Mouse (Mus musculus): ENCODE results near the gene Mast4. TPM values are rescaled to one million over a fixed set of nuclear protein-coding genes. Genes with fewer than 3 reads are reported as not detected.

The Mast4 gene
- polyA plus RNA-seq, 1 experiment = 6.4 TPM

DNA sequence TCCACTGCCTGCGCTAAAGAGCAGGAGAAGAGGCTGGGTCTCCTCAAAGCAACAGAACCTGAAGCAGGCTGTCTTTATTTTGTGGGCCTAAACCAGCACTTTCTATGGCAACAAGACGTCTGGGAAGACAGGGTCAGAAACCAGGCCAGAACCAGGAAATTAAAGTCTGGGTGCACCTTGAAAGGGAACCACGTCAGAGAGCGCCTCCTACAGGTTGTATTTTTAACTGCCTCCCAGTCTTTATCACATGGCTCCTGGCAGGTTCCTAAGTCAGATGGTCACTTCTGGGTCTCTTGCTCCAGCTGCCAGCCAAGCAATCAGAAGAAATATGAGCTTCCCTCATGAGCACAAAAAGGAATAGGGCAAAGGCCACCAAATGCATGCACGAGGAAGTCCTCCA, 304.9 kb downstream of the Mast4 start:
- Histone ChIP-seq H3K4me1 (ENCODE audit: control insufficient read depth, insufficient read depth, insufficient read length) (no peaks in the 10 kb centered on the region), H3K4me3 (ENCODE audit: extremely low read depth, insufficient read depth, insufficient read length) (no peak overlapping the region), H3K27ac (ENCODE audit: insufficient read depth, low read length) (no peak overlapping the region), H3K27me3 (ENCODE audit: control insufficient read depth, insufficient read depth, low read length) (no peaks in the 10 kb centered on the region; the same call in 1 of the 2 replicates), H3K36me3 (ENCODE audit: control insufficient read depth, insufficient read depth, low read length) (no peaks in the 10 kb centered on the region)
- TF ChIP-seq CTCF (IDR thresholded peaks at IDR 0.05; ENCODE audit: extremely low read depth, insufficient read depth, insufficient read length, insufficient replicate concordance) (no peak), POLR2A (IDR thresholded peaks at IDR 0.05; ENCODE audit: low read depth, low read length) (no peak)
- DNase-seq (ENCODE audit: low read depth in 1 of 2, low spot score in 2 of 2) = no peak
- 89% methylated on average over 5 of the region's 5 CpGs for WGBS

GRCm38 (mm10) chr13:103027456-103028078, 306.7 kb downstream of the Mast4 start:
- 86% methylated on average over 17 of the region's 17 CpGs for WGBS
- Histone ChIP-seq H3K4me1 (ENCODE audit: control insufficient read depth, insufficient read depth, insufficient read length) (no peaks in the 10 kb centered on the region), H3K27ac (ENCODE audit: insufficient read depth, low read length) (no peak overlapping the region), H3K36me3 (ENCODE audit: control insufficient read depth, insufficient read depth, low read length) (no peaks in the 10 kb centered on the region), H3K27me3 (ENCODE audit: control insufficient read depth, insufficient read depth, low read length) (no peaks in the 10 kb centered on the region; the same call in 1 of the 2 replicates), H3K4me3 (ENCODE audit: extremely low read depth, insufficient read depth, insufficient read length) (no peak overlapping the region)
- no peak for DNase-seq (ENCODE audit: low read depth in 1 of 2, low spot score in 2 of 2)
- TF ChIP-seq CTCF (IDR thresholded peaks at IDR 0.05; ENCODE audit: extremely low read depth, insufficient read depth, insufficient read length, insufficient replicate concordance) (no peak), POLR2A (IDR thresholded peaks at IDR 0.05; ENCODE audit: low read depth, low read length) (no peak)

DNA sequence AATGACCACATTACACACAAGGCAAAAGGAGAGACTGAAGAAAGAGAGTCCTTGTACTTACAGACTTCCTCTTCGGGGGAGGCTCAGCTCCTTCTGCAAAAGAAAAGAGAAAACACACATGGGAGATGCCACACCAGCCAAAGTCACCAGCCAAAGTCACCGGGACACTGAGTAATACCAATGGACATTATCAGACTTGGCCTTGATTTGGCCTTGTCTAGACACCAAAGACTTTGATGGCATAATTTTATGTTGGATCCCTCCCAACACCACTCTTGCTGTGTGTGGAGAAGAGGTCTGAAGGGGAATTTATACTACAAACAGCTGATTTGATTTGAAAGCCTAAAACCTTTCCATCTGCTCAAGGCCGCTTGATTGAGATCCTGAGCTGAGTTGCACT, 308.8 kb downstream of the Mast4 start:
- Histone ChIP-seq H3K4me1 (ENCODE audit: control insufficient read depth, insufficient read depth, insufficient read length) (no peaks in the 10 kb centered on the region), H3K36me3 (ENCODE audit: control insufficient read depth, insufficient read depth, low read length) (no peaks in the 10 kb centered on the region), H3K27ac (ENCODE audit: insufficient read depth, low read length) (no peak overlapping the region), H3K4me3 (ENCODE audit: extremely low read depth, insufficient read depth, insufficient read length) (no peak overlapping the region), H3K27me3 (ENCODE audit: control insufficient read depth, insufficient read depth, low read length) (no peaks in the 10 kb centered on the region)
- WGBS = 64% methylated on average over 3 of the region's 3 CpGs
- TF ChIP-seq POLR2A (IDR thresholded peaks at IDR 0.05; ENCODE audit: low read depth, low read length) = no peak
- DNase-seq (ENCODE audit: low read depth in 1 of 2, low spot score in 2 of 2) = no peak

GRCm38 (mm10) chr13:103018481-103018880, 315.8 kb downstream of the Mast4 start:
- Histone ChIP-seq H3K36me3 (ENCODE audit: control insufficient read depth, insufficient read depth, low read length) (no peaks in the 10 kb centered on the region), H3K27me3 (ENCODE audit: control insufficient read depth, insufficient read depth, low read length) (no peaks in the 10 kb centered on the region), H3K4me1 (ENCODE audit: control insufficient read depth, insufficient read depth, insufficient read length) (no peaks in the 10 kb centered on the region), H3K27ac (ENCODE audit: insufficient read depth, low read length) (no peak overlapping the region), H3K4me3 (ENCODE audit: extremely low read depth, insufficient read depth, insufficient read length) (no peak overlapping the region)
- no peak for DNase-seq (ENCODE audit: low read depth in 1 of 2, low spot score in 2 of 2)
- TF ChIP-seq CTCF (IDR thresholded peaks at IDR 0.05; ENCODE audit: extremely low read depth, insufficient read depth, insufficient read length, insufficient replicate concordance) (no peak), POLR2A (IDR thresholded peaks at IDR 0.05; ENCODE audit: low read depth, low read length) (no peak)
- 89% methylated on average over 6 of the region's 6 CpGs for WGBS

GRCm38 (mm10) chr13:103017661-103018060, 316.6 kb downstream of the Mast4 start:
- Histone ChIP-seq H3K36me3 (ENCODE audit: control insufficient read depth, insufficient read depth, low read length) (no peaks in the 10 kb centered on the region), H3K4me3 (ENCODE audit: extremely low read depth, insufficient read depth, insufficient read length) (no peak overlapping the region), H3K4me1 (ENCODE audit: control insufficient read depth, insufficient read depth, insufficient read length) (no peaks in the 10 kb centered on the region), H3K27me3 (ENCODE audit: control insufficient read depth, insufficient read depth, low read length) (no peaks in the 10 kb centered on the region), H3K27ac (ENCODE audit: insufficient read depth, low read length) (no peak overlapping the region)
- no peak for DNase-seq (ENCODE audit: low read depth in 1 of 2, low spot score in 2 of 2)
- WGBS = 90% methylated on average over 3 of the region's 3 CpGs
- TF ChIP-seq POLR2A (IDR thresholded peaks at IDR 0.05; ENCODE audit: low read depth, low read length) (no peak), CTCF (IDR thresholded peaks at IDR 0.05; ENCODE audit: extremely low read depth, insufficient read depth, insufficient read length, insufficient replicate concordance) (no peak)

DNA sequence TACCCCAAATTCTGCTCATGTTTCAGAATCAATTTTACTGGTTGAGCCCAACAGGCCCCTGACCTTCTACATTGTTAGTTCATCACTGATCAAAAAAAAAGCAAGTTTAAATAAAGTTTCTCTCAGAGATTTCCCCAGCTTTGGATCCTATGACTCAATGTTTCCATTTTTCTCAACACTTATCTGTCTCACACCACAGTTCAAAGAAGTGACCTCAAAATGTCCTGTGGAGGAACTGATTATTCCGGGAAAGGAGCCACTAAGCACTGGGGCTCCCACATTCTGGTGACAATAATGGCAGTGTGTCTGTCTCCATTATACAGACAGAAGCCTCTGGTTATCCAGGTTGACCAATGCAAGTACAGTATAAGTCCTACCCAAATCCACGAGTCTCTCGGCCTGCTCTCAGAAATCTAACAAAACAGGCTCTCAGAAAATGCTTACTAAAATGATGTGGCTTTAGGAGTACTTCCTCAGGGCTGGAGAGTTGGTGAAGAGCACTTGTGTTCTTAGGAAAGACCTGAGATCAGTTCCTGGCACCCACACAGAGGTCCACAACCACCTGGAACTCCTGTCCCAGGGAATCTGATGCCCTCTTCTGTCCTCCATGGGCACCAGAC, 319.1 kb downstream of the Mast4 start:
- TF ChIP-seq CTCF (IDR thresholded peaks at IDR 0.05; ENCODE audit: extremely low read depth, insufficient read depth, insufficient read length, insufficient replicate concordance) (no peak), POLR2A (IDR thresholded peaks at IDR 0.05; ENCODE audit: low read depth, low read length) (no peak)
- no peak for DNase-seq (ENCODE audit: low read depth in 1 of 2, low spot score in 2 of 2)
- Histone ChIP-seq H3K27ac (ENCODE audit: insufficient read depth, low read length) (no peak overlapping the region), H3K36me3 (ENCODE audit: control insufficient read depth, insufficient read depth, low read length) (no peaks in the 10 kb centered on the region), H3K4me1 (ENCODE audit: control insufficient read depth, insufficient read depth, insufficient read length) (no peaks in the 10 kb centered on the region), H3K4me3 (ENCODE audit: extremely low read depth, insufficient read depth, insufficient read length) (no peak overlapping the region), H3K27me3 (ENCODE audit: control insufficient read depth, insufficient read depth, low read length) (no peaks in the 10 kb centered on the region)
- 91% methylated on average over 3 of the region's 3 CpGs for WGBS

DNA sequence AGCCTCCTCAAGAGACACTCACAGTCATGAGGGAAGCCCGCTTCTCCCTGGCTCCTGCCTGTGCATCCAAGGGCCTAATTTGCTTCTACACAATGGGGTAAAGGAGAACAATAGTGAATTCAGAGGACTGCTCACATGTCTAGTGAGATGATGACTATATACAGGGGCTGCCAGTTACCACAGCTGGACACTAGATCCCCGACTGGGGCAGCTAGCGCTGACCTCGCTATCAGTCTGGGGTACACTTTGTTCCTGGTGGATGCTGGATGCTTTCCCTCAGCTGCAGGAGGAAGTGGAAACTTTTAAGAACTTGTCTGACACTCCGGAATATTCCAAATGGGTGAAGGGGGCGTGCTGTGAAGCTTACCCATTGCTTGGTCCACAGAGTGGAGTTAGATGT, 319.7 kb downstream of the Mast4 start:
- DNase-seq (ENCODE audit: low read depth in 1 of 2, low spot score in 2 of 2) = no peak
- WGBS = 90% methylated on average over 6 of the region's 6 CpGs
- H3K4me1 ChIP-seq (ENCODE audit: control insufficient read depth, insufficient read depth, insufficient read length) = no peaks in the 10 kb centered on the region
- TF ChIP-seq POLR2A (IDR thresholded peaks at IDR 0.05; ENCODE audit: low read depth, low read length) = no peak
- no peak for TF ChIP-seq CTCF (IDR thresholded peaks at IDR 0.05; ENCODE audit: extremely low read depth, insufficient read depth, insufficient read length, insufficient replicate concordance)
- H3K4me3 ChIP-seq (ENCODE audit: extremely low read depth, insufficient read depth, insufficient read length) = no peak overlapping the region
- no peak overlapping the region for H3K27ac ChIP-seq (ENCODE audit: insufficient read depth, low read length)
- no peaks in the 10 kb centered on the region for H3K27me3 ChIP-seq (ENCODE audit: control insufficient read depth, insufficient read depth, low read length)
- no peaks in the 10 kb centered on the region for H3K36me3 ChIP-seq (ENCODE audit: control insufficient read depth, insufficient read depth, low read length)

Data from spleen, adult 2 months (tissue).